Comparison of ENCODE assay signal across 28 mouse cellular contexts in the genomic region with DNA sequence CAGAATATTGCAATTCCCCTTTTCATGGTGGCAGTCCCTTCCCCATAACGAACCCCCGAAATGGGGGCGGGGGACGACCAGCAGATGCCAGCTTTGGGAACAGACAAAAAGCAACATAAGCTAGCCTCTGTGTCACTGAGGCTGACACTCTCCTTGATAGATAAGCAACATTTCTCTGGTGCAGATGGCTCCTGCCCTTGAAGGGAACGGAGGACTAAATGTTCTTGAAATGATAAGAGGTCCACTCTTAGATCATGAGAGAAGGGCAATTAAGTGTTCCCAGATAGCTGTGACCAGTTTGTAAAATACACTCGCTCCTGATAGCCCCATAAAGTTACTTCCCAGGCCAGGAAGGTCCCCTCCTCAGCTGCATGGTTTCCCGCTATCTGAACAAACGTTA. TPM values are rescaled to one million over a fixed set of nuclear protein-coding genes. Genes with fewer than 3 reads are reported as not detected.
DNase-seq lines count a peak whose midpoint lies in the region; ATAC-seq lines count a peak whose summit lies in the region.
"Had no signal": no experiment of that assay in that cellular context is flagged by ENCODE, and none has a peak within 500 bp of the region (broad histone marks: within the 10 kb centered on the region; RNA-seq: fewer than 3 reads in every experiment).

No protein-coding gene starts in this region.

- no peak overlapping the region for H3K4me3 ChIP-seq in liver, embryonic 13.5 days (replicated peaks)
- no peak overlapping the region for H3K4me3 ChIP-seq in midbrain, embryonic 13.5 days (replicated peaks)
- H3K4me3 ChIP-seq: embryonic facial prominence, embryonic 12.5 days; forebrain, embryonic 15.5 days; heart, embryonic 12.5 days; hindbrain, embryonic 13.5 days; limb, embryonic 15.5 days; stomach, embryonic 15.5 days had no signal

- H3K9me3 ChIP-seq in liver, embryonic 13.5 days (replicated peaks): no peaks in the 10 kb centered on the region
- no peaks in the 10 kb centered on the region for H3K9me3 ChIP-seq in midbrain, embryonic 13.5 days
- H3K9me3 ChIP-seq: embryonic facial prominence, embryonic 12.5 days; forebrain, embryonic 15.5 days; heart, embryonic 12.5 days; hindbrain, embryonic 13.5 days; limb, embryonic 15.5 days; stomach, embryonic 15.5 days had no signal

- peak; percentile 19 for DNase-seq in ovary, adult 18-20 months (ENCODE audit: low spot score)
- no peak for DNase-seq in ovary, postnatal 10 days (ENCODE audit: low spot score)
- no peak for DNase-seq in liver, embryonic 13.5 days
- DNase-seq in heart, postnatal 14 days: no peak
- DNase-seq in gastrocnemius, adult 8-10 months (ENCODE audit: low spot score in 2 of 2): no peak
- DNase-seq: adrenal gland, adult 2 months; cerebellum, adult 18-20 months; cerebellum, postnatal 14 days; gastrocnemius, postnatal 14 days; heart, postnatal 10 days; kidney, adult 11 months; layer of hippocampus, adult 9-11 months; left cerebral cortex, postnatal 4 days had no signal

- intact Hi-C loops in heart, postnatal 14 days (cut with DNase I): no loop called here

- peaks cover 60% of the 10 kb centered on the region for H3K4me1 ChIP-seq in liver, embryonic 13.5 days (replicated peaks)
- peaks cover 16% of the 10 kb centered on the region for H3K4me1 ChIP-seq in midbrain, embryonic 13.5 days (replicated peaks)

- H3K4me2 ChIP-seq in liver, embryonic 13.5 days: peak overlapping the region; percentile 41
- H3K4me2 ChIP-seq in midbrain, embryonic 13.5 days (replicated peaks): no peak overlapping the region
- H3K4me2 ChIP-seq: embryonic facial prominence, embryonic 12.5 days; forebrain, embryonic 15.5 days; heart, embryonic 12.5 days; hindbrain, embryonic 13.5 days; limb, embryonic 15.5 days; midbrain, embryonic 11.5 days; stomach, embryonic 15.5 days had no signal

- H3K27me3 ChIP-seq in liver, embryonic 13.5 days: no peaks in the 10 kb centered on the region
- peaks cover 10% of the 10 kb centered on the region; the same call in 1 of the 2 replicates for H3K27me3 ChIP-seq in midbrain, embryonic 13.5 days
- H3K27me3 ChIP-seq: embryonic facial prominence, embryonic 12.5 days; forebrain, embryonic 15.5 days; heart, embryonic 12.5 days; limb, embryonic 15.5 days; stomach, embryonic 15.5 days had no signal

- 28% methylated on average over 8 of the region's 8 CpGs for WGBS in liver, embryonic 13.5 days (ENCODE audit: insufficient replicate concordance)
- 92% methylated on average over 8 of the region's 8 CpGs for WGBS in midbrain, embryonic 13.5 days

- H3K36me3 ChIP-seq in liver, embryonic 13.5 days: no peaks in the 10 kb centered on the region
- no peaks in the 10 kb centered on the region for H3K36me3 ChIP-seq in midbrain, embryonic 13.5 days
- H3K36me3 ChIP-seq: embryonic facial prominence, embryonic 12.5 days; forebrain, embryonic 15.5 days; heart, embryonic 12.5 days; hindbrain, embryonic 13.5 days; limb, embryonic 15.5 days; stomach, embryonic 15.5 days had no signal

- ATAC-seq in liver, embryonic 13.5 days (ENCODE audit: low read depth): peak; percentile 79
- ATAC-seq in megakaryocyte-erythroid progenitor cell, adult 5-6 weeks (replicated peaks; ENCODE audit: low FRiP score, low TSS enrichment, poor library complexity, severe bottlenecking): peak; percentile 62
- no peak for ATAC-seq in midbrain, embryonic 13.5 days
- ATAC-seq: CD4-positive, CD25-positive, alpha-beta regulatory T cell, adult 4 months; forebrain, embryonic 15.5 days had no signal

- peak overlapping the region; percentile 85 for H3K27ac ChIP-seq in liver, embryonic 13.5 days
- H3K27ac ChIP-seq in midbrain, embryonic 13.5 days: no peak overlapping the region
- H3K27ac ChIP-seq: embryonic facial prominence, embryonic 12.5 days; forebrain, embryonic 15.5 days; hindbrain, embryonic 13.5 days; limb, embryonic 15.5 days; macrophage; stomach, embryonic 15.5 days had no signal

- peak overlapping the region; percentile 41 for H3K9ac ChIP-seq in liver, embryonic 13.5 days
- no peak overlapping the region for H3K9ac ChIP-seq in midbrain, embryonic 13.5 days (replicated peaks)
- H3K9ac ChIP-seq: embryonic facial prominence, embryonic 12.5 days; forebrain, embryonic 15.5 days; heart, embryonic 12.5 days; hindbrain, embryonic 13.5 days; limb, embryonic 15.5 days; stomach, embryonic 15.5 days had no signal

RNA-seq across cellular contexts. Expression of a gene that starts 6.3 kb away (rescaled TPM):
- polyA plus RNA-seq in liver, embryonic 13.5 days (2015; fragmentation: Nextera tagmentation; extraction: Ambion mirVana): 23.3 and 27.8 TPM in 2 replicates
- total RNA-seq in megakaryocyte-erythroid progenitor cell, adult 5-6 weeks (2014; fragmentation: Nextera tagmentation): 6.5 and 8.4 TPM in 2 replicates
- 11.5 and 13.0 TPM in 2 replicates for total RNA-seq in megakaryocyte-erythroid progenitor cell, adult 5-6 weeks (2017)
- 10 to 100 TPM; 60.1 to 70.6 TPM for total RNA-seq in heart, postnatal 14 days (2021)
- 10 to 100 TPM; 13.0 to 20.3 (median 17.8) TPM for total RNA-seq in gastrocnemius, adult 8-10 months (2022)
- polyA plus RNA-seq in midbrain, embryonic 13.5 days (2015; fragmentation: Nextera tagmentation; extraction: Ambion mirVana): 15.5 and 19.5 TPM in 2 replicates
- total RNA-seq: monocyte, adult 5-6 weeks had no signal
- polyA plus RNA-seq: macrophage had no signal

RNA-seq across cellular contexts. Expression of a gene that starts 41.5 kb away (rescaled TPM):
- 0.17 TPM in 1 of 2 replicates, not detected in the other for polyA plus RNA-seq in liver, embryonic 13.5 days (2015; fragmentation: Nextera tagmentation; extraction: Ambion mirVana)
- not detected in 2 replicates for total RNA-seq in megakaryocyte-erythroid progenitor cell, adult 5-6 weeks (2014; fragmentation: Nextera tagmentation)
- total RNA-seq in megakaryocyte-erythroid progenitor cell, adult 5-6 weeks (2017): not detected in 2 replicates
- under 1 TPM in 1 of 2 experiments, not detected in 1; 0.55 TPM for total RNA-seq in heart, postnatal 14 days (2021)
- not detected for total RNA-seq in gastrocnemius, adult 8-10 months (2022)
- not detected in 2 replicates for polyA plus RNA-seq in midbrain, embryonic 13.5 days (2015; fragmentation: Nextera tagmentation; extraction: Ambion mirVana)
- total RNA-seq: gastrocnemius, postnatal 14 days; left cerebral cortex, adult 18-20 months; left cerebral cortex, postnatal 4 days; monocyte, adult 5-6 weeks; neutrophil, adult 5-6 weeks had no signal
- polyA plus RNA-seq: adrenal gland, adult 2 months; CD4-positive, CD25-positive, alpha-beta regulatory T cell, adult 4 months; embryonic facial prominence, embryonic 12.5 days; forebrain, embryonic 15.5 days; heart, embryonic 12.5 days; hindbrain, embryonic 13.5 days; lung, embryonic 16.5 days; macrophage; midbrain, embryonic 11.5 days had no signal
